Mouse (Mus musculus) CH12.LX (cell line): ENCODE data around the gene Rsph3b. TPM values are rescaled to one million over a fixed set of nuclear protein-coding genes. Genes with fewer than 3 reads are reported as not detected.
A peak's percentile ranks its signal among the peaks of the same experiment; 100 is the strongest.

Source experiments
- DNase-seq: peaks from one replicate; pipeline ENCODE4 v3.0.0-alpha.2; 2013; ENCODE audit errors: extremely low read depth
- H3K27ac ChIP-seq: 2 replicates; pipeline ENCODE4 v1.5.1; 2012; ENCODE audit warnings: low read depth, mild to moderate bottlenecking, control low read depth, moderate library complexity; ENCODE audit not compliant: insufficient read depth
- H3K27me3 ChIP-seq: replicated peaks from 2 replicates; pipeline ENCODE3; 2012; ENCODE audit warnings: inconsistent platforms
- H3K36me3 ChIP-seq, 2 experiments: replicated peaks in 1 of 2; 2 replicates each; pipeline versions ENCODE3 to v1.6.1; 2012; ENCODE audit warnings: inconsistent platforms in 1 of 2, low read length in 1 of 2, mild to moderate bottlenecking in 1 of 2, mixed read lengths in 1 of 2, moderate library complexity in 1 of 2; ENCODE audit not compliant: control insufficient read depth in 1 of 2, insufficient read depth in 1 of 2
- H3K4me1 ChIP-seq, 2 experiments: 2 replicates each; pipeline ENCODE4 v1.6.1; 2012; ENCODE audit warnings: inconsistent platforms in 1 of 2, moderate library complexity in 1 of 2; ENCODE audit not compliant: insufficient read depth in 2 of 2, control insufficient read depth in 1 of 2
- H3K4me2 ChIP-seq: 2 replicates; pipeline ENCODE4 v1.6.1; 2012; ENCODE audit warnings: low read depth, mild to moderate bottlenecking, control low read depth; ENCODE audit not compliant: poor library complexity, insufficient read depth, severe bottlenecking
- H3K4me3 ChIP-seq, 3 experiments: fragments of 150-350 bp in 1 of 3; sonication (generic) in 1 of 3; replicated peaks in 1 of 3; 2 replicates each; pipeline versions ENCODE3 to v1.5.1; 2011 to 2012; ENCODE audit warnings: low read depth in 2 of 3, low read length in 2 of 3, mild to moderate bottlenecking in 2 of 3, moderate library complexity in 2 of 3, control low read depth in 1 of 3, improper control_type of control experiment in 1 of 3, inconsistent platforms in 1 of 3, mixed read lengths in 1 of 3; ENCODE audit not compliant: poor library complexity in 1 of 3
- H3K79me2 ChIP-seq: replicated peaks from 2 replicates; pipeline ENCODE4 v1.6.1; 2012; ENCODE audit warnings: mild to moderate bottlenecking, moderate library complexity; ENCODE audit not compliant: control insufficient read depth, poor library complexity, insufficient read depth, severe bottlenecking; ENCODE audit errors: extremely low read depth
- H3K9ac ChIP-seq: 2 replicates; pipeline ENCODE4 v1.6.1; 2012; ENCODE audit warnings: low read depth, mild to moderate bottlenecking, control low read depth, moderate library complexity; ENCODE audit not compliant: insufficient read depth
- H3K9me3 ChIP-seq: replicated peaks from 2 replicates; pipeline ENCODE3; 2012; ENCODE audit warnings: low read length, inconsistent platforms, mixed read lengths
- E2F4 ChIP-seq: IDR thresholded peaks from 2 replicates; pipeline ENCODE4 v1.6.1; 2011; ENCODE audit warnings: low read depth, low read length, improper control_type of control experiment; ENCODE audit not compliant: insufficient replicate concordance
- EP300 ChIP-seq: IDR thresholded peaks from 2 replicates; pipeline ENCODE4 v1.6.1; 2011; ENCODE audit warnings: low read length, improper control_type of control experiment
- HCFC1 ChIP-seq: IDR thresholded peaks from 2 replicates; pipeline ENCODE4 v1.6.1; 2012; ENCODE audit warnings: low read depth, mild to moderate bottlenecking, inconsistent platforms, low read length, improper control_type of control experiment
- IRF4 ChIP-seq: IDR thresholded peaks from 2 replicates; pipeline ENCODE4 v1.6.1; 2014; ENCODE audit warnings: low read depth, mild to moderate bottlenecking, inconsistent platforms, low read length, improper control_type of control experiment
- JUN ChIP-seq: IDR thresholded peaks from 2 replicates; pipeline ENCODE4 v1.6.1; 2011; ENCODE audit warnings: low read depth, mild to moderate bottlenecking, low read length, improper control_type of control experiment, moderate library complexity; ENCODE audit not compliant: insufficient read depth
- JUND ChIP-seq: conservative IDR thresholded peaks from 2 replicates; pipeline ENCODE4 v1.6.1; 2011; ENCODE audit warnings: low read depth, low read length, improper control_type of control experiment
- MAX ChIP-seq: IDR thresholded peaks from 2 replicates; pipeline ENCODE4 v1.6.1; 2011; ENCODE audit warnings: low read length, improper control_type of control experiment
- MEF2A ChIP-seq: IDR thresholded peaks from 2 replicates; pipeline ENCODE4 v1.6.1; 2014; ENCODE audit warnings: low read depth, mild to moderate bottlenecking, inconsistent platforms, low read length, improper control_type of control experiment, borderline replicate concordance
- MXI1 ChIP-seq: IDR thresholded peaks from 2 replicates; pipeline ENCODE4 v1.6.1; 2011; ENCODE audit warnings: mild to moderate bottlenecking, low read depth, low read length, improper control_type of control experiment
- MYC ChIP-seq: IDR thresholded peaks from 2 replicates; pipeline ENCODE4 v1.6.1; 2011; ENCODE audit warnings: low read depth, mild to moderate bottlenecking, improper control_type of control experiment, low read length
- NELFE ChIP-seq: IDR thresholded peaks from 2 replicates; pipeline ENCODE4 v1.6.1; 2011; ENCODE audit warnings: low read depth, low read length, improper control_type of control experiment
- NRF1 ChIP-seq: IDR thresholded peaks from 2 replicates; pipeline ENCODE4 v1.6.1; 2014; ENCODE audit warnings: low read depth, mild to moderate bottlenecking, inconsistent platforms, low read length, improper control_type of control experiment, moderate library complexity
- PAX5 ChIP-seq: IDR thresholded peaks from 2 replicates; pipeline ENCODE4 v1.6.1; 2012; ENCODE audit warnings: low read length, inconsistent platforms, mixed read lengths
- POLR2AphosphoS2 ChIP-seq: IDR thresholded peaks from 2 replicates; pipeline ENCODE4 v1.6.1; 2011; ENCODE audit warnings: low read depth, low read length, improper control_type of control experiment
- RAD21 ChIP-seq: IDR thresholded peaks from 2 replicates; pipeline ENCODE4 v1.6.1; 2011; ENCODE audit warnings: low read depth, mild to moderate bottlenecking, low read length, improper control_type of control experiment, moderate library complexity
- SIN3A ChIP-seq: IDR thresholded peaks from 2 replicates; pipeline ENCODE4 v1.6.1; 2012; ENCODE audit warnings: low read length, improper control_type of control experiment, inconsistent platforms
- SMC3 ChIP-seq: IDR thresholded peaks from 2 replicates; pipeline ENCODE4 v1.6.1; 2011; ENCODE audit warnings: low read depth, low read length, improper control_type of control experiment
- TCF12 ChIP-seq: IDR thresholded peaks from 2 replicates; pipeline ENCODE4 v1.6.1; 2014; ENCODE audit warnings: low read depth, mild to moderate bottlenecking, inconsistent platforms, low read length, improper control_type of control experiment
- USF1 ChIP-seq: IDR thresholded peaks from 2 replicates; pipeline ENCODE4 v1.6.1; 2014; ENCODE audit warnings: low read depth, mild to moderate bottlenecking, inconsistent platforms, low read length, improper control_type of control experiment
- ZKSCAN1 ChIP-seq: IDR thresholded peaks from 2 replicates; pipeline ENCODE4 v1.6.1; 2012; ENCODE audit warnings: low read depth, inconsistent platforms, low read length, improper control_type of control experiment, borderline replicate concordance
- dilution Hi-C: fragments of 300-500 bp; cut with MboI; formaldehyde crosslinking; loops from 2 replicates; pipeline ENCODE4 v1.14.3; 2020; ENCODE audit warnings: low sequenced_read_pairs; ENCODE audit not compliant: extremely low pct_unique_long_range_greater_than_20kb, extremely low pct_ligation_motif_present
- in situ Hi-C: fragments of 300-500 bp; cut with MboI; formaldehyde crosslinking; loops from 3 replicates; pipeline ENCODE4 v1.14.3; 2019; ENCODE audit warnings: low sequenced_read_pairs, low pct_ligation_motif_present, low pct_unique_long_range_greater_than_20kb, mixed read lengths
- polyA plus RNA-seq: library from polyadenylated mRNA; unstranded; fragments of >175 nt; gene quantifications from 2 replicates; pipeline ENCODE4 v1.2.1, GENCODE M21; 2012; ENCODE audit warnings: low read depth; ENCODE audit not compliant: insufficient read length
- total RNA-seq, 2 experiments: library from RNA; depleted of rRNA; stranded (reverse); fragments of 300-350 nt in 1 of 2; fragments of >200 nt in 1 of 2; gene quantifications; 2 replicates each; pipeline ENCODE4 v1.2.3; 2012 to 2014

Rsph3b gene
- total and polyA plus RNA-seq, 3 experiments = 8.3 to 19.7 (median 12.2) TPM

DNA sequence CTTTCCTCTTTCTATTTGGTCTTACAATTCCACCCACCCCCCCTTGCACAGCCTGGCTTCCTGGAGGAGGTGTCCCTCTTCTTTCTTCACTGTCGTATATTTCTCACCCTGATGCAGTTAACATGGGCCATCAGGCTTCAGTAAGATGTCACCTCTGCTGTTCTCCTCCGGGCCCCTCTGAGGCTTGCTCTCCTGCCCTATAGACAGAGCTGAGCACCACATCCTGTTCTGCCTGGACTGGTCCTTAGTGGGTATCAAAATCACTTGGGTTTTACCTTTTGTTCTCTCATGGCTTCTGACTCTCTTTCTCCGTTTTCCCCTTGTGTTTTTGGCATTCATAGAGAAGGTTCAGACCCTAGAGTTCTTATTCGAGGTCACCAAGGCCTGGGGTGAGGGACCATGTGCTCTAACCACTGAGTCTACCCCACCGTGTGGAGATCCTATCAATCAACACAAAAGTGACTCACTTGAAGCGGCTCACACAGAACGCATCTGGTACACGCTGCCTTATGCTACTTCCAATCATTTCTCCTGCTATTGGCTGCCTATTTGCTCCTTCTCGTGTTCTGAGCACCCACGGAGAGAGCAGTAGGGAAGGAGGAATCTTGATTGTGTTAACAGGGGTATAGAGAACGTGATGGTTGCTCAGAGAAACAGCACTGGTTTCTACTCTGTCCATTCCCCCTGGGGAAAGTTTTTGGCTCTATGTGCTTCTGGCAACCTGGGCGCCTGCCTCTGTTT, 86.3 kb downstream of the Rsph3b start:
- no peak overlapping the region for H3K4me3 ChIP-seq
- no peaks in the 10 kb centered on the region for H3K36me3 ChIP-seq

GRCm38 (mm10) chr17:6861181-6862039, 87.1 kb downstream of the Rsph3b start:
- H3K4me3 ChIP-seq = peak overlapping the region in 1 of 3 experiments; percentile 21
- no peaks in the 10 kb centered on the region for H3K79me2 ChIP-seq
- in situ Hi-C loops (no loop called here), dilution Hi-C loops (no loop called here)
- peaks cover 10 to 20% of the 10 kb centered on the region in 2 experiments for H3K4me1 ChIP-seq
- DNase-seq = peak; percentile 6
- TF ChIP-seq EP300 = no peak
- 0 out of 2 replicates have a peak, but pooled peaks have one; percentile 7 for TF ChIP-seq MYC
- TF ChIP-seq, all 38 proteins: peak for 1
- Histone ChIP-seq H3K27me3 (no peaks in the 10 kb centered on the region), H3K27ac (no peak overlapping the region), H3K4me2 (peak overlapping the region; percentile 46), H3K9me3 (no peaks in the 10 kb centered on the region), H3K9ac (no peak overlapping the region), H3K36me3 (no peaks in the 10 kb centered on the region)

More for the DNA sequence above, 86.3 kb downstream of the Rsph3b start:
- peak overlapping the region; percentile 46 for H3K4me2 ChIP-seq
- H3K9me3 ChIP-seq = no peaks in the 10 kb centered on the region
- in situ Hi-C loops = no loop called here
- H3K4me1 ChIP-seq = peaks cover 10 to 20% of the 10 kb centered on the region in 2 experiments
- no peaks in the 10 kb centered on the region for H3K79me2 ChIP-seq
- DNase-seq = no peak
- no peak for TF ChIP-seq E2F4
- no peak for TF ChIP-seq POLR2AphosphoS2
- TF ChIP-seq SMC3 = no peak
- TF ChIP-seq RAD21 = no peak
- no peak for TF ChIP-seq USF1
- TF ChIP-seq JUN = no peak
- no peak for TF ChIP-seq JUND
- no peak for TF ChIP-seq MEF2A
- no peak for TF ChIP-seq PAX5
- no peak for TF ChIP-seq NRF1
- TF ChIP-seq ZKSCAN1 = no peak
- TF ChIP-seq EP300 = no peak
- no peak for TF ChIP-seq SIN3A
- no peak for TF ChIP-seq TCF12
- no peak for TF ChIP-seq MAX
- TF ChIP-seq MXI1 = no peak
- TF ChIP-seq NELFE = no peak
- TF ChIP-seq MYC = no peak
- TF ChIP-seq IRF4 = no peak
- no peak for TF ChIP-seq HCFC1
- H3K9ac ChIP-seq = no peak overlapping the region
- no peak overlapping the region for H3K27ac ChIP-seq
- no peaks in the 10 kb centered on the region for H3K27me3 ChIP-seq
- dilution Hi-C loops = no loop called here
